Mouse (Mus musculus) bone marrow, adult 2 months (tissue): ENCODE measurements around the gene Fgfr2.

Source experiments
- CTCF ChIP-seq: fragments of 200-500 bp; IDR thresholded peaks from 2 replicates; pipeline ENCODE4 v1.5.1; 2011; ENCODE audit warnings: low read length, control low read depth; ENCODE audit not compliant: control insufficient read depth, insufficient read depth
- POLR2A ChIP-seq: fragments of 200-500 bp; IDR thresholded peaks from 2 replicates; pipeline ENCODE4 v1.6.1; 2011; ENCODE audit warnings: low read depth, mild to moderate bottlenecking, control low read depth, low read length, borderline replicate concordance; ENCODE audit not compliant: control insufficient read depth

DNA sequence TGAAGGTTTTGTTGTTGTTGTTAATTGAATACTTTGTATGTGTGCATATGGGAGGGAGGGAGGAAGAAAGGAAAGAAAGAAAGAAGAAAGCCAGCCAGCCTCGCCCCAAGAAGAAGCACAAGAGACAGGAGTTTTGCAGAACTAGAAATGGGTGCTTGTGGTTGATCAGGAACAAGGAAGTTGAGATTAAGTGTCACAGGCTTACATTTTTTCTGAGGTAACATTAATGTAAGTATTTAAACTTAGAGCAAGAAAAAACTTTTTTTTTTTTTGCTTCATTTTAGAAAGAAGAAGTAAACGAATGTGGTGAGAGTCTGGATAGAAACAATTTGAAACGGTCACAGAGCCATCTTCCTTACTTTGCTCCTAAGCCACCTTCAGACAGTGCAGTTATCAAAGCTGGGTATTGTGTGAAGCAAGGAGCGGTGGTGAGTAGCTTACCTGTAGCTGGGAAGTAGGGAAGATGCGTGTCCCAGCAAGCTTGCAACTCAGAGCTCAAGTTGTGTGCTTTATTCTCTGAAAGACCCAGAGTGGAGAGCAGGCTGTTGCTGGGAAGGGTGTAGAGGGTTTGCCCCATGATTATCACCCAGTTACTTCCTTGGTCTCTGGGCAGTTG lies 2222.8 kb downstream of the Fgfr2 start:
- no peak for TF ChIP-seq CTCF
- no peak for TF ChIP-seq POLR2A
